Mouse (Mus musculus): ENCODE measurements around the gene Ggcx. TPM values are rescaled to one million over a fixed set of nuclear protein-coding genes. Genes with fewer than 3 reads are reported as not detected.

The Ggcx gene
- 10 to 100 TPM; 49.4 to 69.6 TPM for total RNA-seq (2021)
- long read RNA-seq, experiment 1, transcript Ggcx-201 (15 exons, 2,929 nt), result major isoform, 40 of 47 reads
- long read RNA-seq, experiment 1, partial matches to known transcripts, result 5 of 47 reads
- long read RNA-seq, experiment 1, other reads (novel, unspliced or antisense), result 2 of 47 reads
- long read RNA-seq, experiment 2, transcript Ggcx-201 (15 exons, 2,929 nt), result major isoform, 8 of 10 reads
- long read RNA-seq, experiment 2, partial matches to known transcripts, result 1 of 10 reads
- long read RNA-seq, experiment 2, other reads (novel, unspliced or antisense), result 1 of 10 reads

DNA sequence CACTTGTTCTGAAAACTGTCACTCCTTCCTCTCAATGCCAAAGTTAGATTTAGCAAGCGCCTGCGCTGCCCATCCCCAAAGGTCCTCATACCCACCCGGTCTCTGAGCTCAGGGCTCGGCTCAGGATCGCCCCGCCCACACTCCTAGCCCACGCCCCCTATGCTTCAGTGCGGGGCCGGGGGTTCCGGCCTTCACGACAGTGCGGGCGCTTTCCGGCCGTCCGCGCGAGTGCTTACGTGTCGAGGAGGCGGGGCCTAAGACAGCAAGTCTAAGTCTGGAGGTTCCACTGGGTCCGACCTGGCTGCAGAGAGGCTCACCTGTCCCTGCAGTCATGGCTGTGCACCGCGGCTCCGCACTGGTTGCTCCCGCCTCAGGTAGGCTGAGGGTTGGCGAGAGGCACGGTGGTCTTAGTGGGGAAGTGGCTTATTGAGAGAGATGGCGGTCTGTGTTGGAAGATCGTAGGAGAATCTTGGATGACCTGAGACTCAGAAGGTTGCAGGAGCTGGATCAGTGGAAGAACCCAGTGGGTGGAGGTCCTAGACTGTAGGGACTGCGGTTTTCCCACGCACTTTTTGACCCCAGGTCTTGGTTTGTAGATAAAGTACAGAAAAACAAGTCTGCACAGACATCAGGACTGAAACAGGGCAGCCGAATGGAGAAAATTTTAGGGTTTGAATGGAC is at the start of gene Ggcx:
Gene Ggcx (plus strand): TSS at position 233 of the 681 bp plus-strand sequence.
- peak; percentile 97 for DNase-seq

DNA sequence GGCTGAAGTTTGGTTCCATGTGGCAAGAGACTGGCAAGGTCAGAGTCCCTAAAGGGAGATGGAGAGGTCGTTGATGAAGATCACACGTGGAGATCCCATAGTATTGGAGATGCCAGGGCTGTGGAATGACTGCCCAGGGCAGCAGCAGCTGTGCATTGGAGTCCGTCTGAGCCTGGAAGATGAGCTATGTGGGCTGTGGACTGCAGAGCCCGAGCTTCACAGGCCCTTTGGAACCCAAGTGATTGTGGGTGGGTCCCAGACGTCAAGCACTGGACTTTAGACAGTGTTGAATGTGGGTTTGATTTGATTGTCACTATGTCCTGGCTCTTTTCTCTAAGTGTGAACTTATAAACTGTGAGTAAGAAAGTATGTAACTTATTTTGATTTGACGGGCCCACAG is 49.1 kb upstream of the Ggcx start:
- no peak for DNase-seq

DNA sequence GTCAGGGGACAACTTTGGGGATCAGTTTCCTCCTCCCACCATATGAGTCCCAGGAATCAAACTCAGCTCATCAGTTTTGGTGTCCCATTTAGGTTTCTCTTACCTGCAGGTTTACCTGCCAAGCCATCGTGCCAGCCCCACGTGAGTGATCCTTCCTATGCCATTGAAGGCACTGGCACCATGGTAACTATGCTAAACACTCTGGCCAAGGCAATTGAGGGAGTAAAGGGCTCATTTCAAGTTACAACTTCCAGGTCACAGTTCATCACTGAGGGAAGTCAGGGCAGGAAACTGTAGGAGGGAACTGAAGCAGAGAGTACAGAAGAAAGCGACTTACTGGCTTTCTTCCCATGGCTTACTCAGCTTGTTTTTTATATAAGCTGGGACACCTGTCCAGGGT is 47.8 kb upstream of the Ggcx start:
- no peak for DNase-seq

DNA sequence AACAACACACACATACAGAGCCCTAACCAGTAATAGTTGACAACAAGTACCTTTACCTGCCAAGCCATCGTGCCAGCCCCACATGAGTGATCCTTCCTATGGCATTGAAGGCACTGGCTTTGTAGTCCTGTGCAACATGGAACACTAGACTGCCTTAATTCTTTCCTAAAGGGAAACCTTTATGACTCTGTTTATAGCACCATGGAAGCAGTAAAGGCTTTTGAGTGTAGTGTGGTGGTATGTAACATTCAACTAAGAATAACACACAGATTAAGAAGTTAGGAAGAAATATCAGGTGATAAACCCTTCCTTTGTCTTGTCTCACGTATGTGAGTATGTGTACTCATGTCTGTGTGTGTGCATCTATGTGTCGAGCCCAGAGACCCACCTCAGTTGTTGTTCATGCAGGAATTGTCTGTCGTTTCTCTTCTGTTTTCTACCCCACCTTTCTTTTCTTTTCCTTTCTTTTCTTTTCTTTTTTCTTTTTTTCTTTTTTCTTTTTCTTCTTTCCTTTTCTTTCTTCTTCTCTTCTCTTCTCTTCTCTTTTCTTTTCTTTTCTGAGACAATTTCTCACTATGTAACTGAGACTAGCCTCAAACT is 47.2 kb upstream of the Ggcx start, which contains the start of gene Rnf181:
Gene Rnf181 (minus strand): TSS at position 113 of the 600 bp plus-strand sequence.
- no peak for DNase-seq

DNA sequence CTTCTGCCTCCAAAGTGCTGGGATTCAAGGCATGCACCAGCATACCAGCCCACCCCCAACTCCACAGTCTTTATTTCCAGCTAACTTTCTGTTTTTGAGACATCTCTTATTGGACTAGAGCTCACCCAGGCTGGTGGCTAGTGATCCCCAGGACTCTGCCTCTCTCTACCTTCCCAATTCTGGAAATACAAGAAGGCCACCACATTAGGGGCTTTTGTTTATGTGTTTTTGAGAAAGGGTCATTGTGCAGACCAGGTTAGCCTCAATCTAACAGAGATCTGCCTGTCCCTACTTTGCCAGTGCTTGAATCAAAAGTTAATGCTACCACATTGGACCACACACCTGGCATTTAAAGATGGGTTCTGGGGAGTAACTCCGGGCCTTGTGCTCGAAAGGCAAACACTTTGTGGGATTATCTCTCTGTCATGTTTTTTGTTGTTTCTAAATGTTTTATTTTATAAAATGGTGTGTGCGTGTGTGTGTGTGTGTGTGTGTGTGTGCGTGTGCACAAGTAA is 46.6 kb upstream of the Ggcx start:
- DNase-seq, result no peak

DNA sequence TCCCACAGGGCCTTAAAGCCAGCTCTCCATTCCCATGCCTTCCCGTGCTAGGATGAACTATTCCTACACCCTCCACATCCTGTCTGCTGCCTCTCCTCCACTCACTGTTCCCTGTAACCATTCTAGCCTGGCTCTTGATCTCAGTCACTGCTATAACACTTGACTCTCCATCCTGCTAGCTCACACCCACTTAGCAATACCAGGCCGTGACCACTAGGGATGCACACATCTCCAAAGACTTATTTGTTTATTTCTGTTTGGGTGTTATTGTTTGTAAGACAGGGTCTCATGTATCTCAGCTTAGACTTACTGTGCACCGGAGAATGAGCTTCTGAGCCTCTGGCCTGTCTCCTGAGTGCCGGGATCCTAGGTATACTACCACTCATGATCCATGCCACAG is 44.6 kb upstream of the Ggcx start:
- no peak for DNase-seq

DNA sequence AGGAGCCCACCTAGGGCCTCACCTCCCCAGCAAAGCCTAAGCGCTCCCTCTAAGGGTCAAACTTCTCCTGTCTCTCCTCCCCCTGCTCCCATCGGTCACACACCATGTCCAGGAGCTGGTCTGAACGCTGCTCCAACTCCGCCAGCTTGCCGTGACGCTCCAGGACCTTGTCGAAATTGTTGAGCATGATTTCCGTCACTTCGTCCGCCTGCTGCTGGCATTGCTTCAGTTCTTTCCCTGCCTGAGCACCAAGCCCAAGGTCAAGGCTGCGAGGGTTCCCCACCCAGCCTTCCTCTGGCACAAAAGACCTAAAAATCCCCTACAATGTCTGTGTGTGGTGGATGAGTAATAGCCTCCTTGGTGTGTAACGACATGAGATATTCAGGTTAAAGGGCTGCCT is 44.0 kb upstream of the Ggcx start:
- peak; percentile 84 for DNase-seq

DNA sequence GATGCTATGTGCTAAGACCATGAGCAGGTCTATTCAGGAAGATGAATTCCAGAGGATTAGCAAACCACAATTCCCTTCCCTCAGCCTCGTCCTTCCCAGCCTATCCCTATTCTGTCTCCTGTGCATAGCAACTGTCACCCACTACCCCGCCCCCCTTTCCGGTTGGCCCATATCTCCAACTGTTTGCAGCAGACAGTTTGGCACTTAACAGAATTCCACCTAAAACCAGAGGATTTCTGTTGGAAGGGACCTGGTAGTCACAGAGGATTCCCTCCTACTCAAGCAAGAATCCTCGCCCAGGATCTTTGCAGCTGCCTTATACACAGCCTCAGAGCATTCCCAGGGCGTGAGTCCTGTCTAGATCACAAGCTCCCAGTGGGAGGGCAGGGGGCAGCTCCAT is 43.0 kb upstream of the Ggcx start:
- peak in 1 of 2 experiments; percentile 71 for DNase-seq

DNA sequence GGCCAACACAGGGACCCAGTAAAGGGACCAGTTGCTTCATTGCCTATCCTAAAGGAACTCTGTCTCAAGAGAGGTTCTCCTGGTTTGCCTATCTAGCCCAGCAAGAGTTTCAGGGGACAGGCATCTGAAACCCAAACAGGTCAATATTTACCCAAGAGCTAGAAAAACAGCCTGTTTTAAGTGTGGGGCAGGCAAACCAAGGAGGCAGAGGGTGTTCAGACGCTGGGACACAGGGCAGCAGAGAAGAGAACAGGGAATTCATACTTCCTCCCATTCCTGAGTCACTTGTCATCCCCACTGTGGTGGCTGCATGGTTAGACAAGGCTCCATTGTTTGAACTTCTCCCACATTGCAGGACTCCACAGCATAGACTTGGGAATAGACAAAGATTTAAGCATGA is 42.5 kb upstream of the Ggcx start:
- no peak for DNase-seq

DNA sequence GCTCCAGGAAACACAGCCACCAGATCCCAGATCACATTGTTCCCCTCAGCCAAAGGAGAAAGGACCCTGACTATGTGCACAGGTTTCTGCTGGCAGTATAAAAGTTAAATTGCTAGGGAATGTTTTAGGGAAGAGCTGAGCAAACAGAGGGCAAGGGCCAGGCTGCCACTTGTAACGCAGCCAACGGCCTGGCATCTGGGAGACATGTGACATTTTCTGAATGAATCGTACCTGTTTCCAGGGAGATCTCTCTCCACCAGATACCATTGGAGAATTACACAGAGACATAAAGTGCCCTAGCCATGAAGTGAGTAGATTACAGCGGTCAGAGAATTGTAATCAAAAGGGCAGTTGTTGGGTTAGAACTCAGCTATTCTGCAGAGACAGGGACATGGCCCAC is 40.9 kb upstream of the Ggcx start:
- peak in 1 of 2 experiments; percentile 58 for DNase-seq

DNA sequence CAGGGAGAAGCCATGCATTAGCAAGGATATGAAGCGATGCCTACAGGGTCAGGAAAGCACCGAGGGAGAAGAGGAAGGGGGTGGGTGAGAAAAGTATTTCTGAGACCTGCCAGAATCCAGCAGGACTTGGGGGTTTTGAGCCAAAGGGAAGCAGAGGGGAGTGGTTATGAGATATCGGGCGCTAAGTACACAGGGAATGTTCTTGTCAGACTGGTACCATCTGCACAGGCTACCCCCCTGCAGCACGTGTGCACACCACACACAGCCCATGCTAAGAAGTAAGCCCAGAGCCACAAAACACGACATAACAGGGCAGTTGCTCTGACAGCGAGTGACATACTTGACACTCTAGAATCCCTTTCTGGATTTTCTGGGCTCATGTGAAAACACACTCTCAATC is 39.9 kb upstream of the Ggcx start:
- DNase-seq, result no peak

DNA sequence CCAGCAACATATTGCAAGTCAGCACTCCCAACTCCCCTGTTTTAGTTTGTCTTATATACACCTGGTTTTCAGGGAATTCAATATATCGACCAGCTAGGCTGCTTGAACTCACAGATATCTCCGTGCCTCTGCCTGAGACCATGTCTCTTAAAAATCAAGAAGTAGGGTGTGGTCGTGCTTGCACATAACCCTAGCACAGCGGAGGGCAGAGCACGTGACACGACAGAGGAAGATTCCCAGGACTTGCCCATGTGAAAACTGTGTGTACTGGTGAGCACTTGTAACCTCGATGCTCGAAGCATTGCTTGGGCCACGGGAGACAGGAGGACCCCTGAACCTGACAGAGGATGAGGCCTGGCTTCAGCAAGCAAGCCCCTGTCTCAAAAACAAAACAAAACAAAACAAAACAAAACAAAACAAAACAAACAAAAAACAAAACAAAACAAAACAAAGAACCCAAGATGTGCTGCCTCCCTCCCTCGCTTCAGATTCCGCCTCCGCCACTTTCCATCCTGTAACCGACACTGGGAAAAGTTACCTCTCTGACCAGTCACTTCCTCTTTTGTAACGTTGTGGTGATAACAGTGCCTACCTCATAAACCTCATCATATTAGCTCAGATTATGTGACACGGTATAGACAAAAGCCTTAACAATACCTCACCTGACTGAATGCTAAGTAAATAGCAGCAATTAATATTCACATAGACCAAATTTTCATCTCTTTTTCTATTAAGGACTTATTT is 39.1 kb upstream of the Ggcx start:
- no peak for DNase-seq

DNA sequence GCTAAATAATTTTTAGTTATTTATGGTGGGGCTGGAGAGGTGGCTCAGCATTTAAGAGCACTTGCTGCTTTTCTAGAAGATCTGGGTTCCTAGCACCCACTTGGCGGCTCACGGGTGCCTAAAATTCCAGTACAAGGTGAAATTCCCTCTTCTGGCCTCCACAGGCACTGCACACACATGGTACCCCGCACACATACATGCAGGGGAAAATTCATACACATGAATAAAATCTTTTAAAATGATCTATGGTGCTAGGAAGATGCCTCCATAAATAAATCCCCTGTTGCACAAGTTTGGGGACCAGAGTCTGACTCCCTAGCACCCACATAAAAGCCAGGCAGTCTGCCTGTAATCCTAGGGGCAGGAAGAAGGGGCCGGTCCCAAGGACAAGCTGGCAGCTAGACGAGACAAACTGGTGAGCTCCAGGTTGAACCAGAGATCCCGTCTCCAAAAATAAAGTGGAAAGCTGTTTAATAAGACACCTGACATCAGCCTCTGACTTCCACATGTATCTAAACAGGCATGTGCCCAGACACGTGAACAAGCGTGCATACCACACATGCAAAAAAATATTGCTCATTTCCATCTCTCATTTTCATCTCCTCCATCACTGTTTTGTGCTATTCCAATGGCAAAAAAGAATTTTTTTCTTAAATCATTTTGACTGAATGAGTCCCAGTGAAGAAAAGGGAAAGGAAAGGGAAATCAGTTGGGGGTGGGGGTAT is 35.4 kb upstream of the Ggcx start:
- no peak for DNase-seq

DNA sequence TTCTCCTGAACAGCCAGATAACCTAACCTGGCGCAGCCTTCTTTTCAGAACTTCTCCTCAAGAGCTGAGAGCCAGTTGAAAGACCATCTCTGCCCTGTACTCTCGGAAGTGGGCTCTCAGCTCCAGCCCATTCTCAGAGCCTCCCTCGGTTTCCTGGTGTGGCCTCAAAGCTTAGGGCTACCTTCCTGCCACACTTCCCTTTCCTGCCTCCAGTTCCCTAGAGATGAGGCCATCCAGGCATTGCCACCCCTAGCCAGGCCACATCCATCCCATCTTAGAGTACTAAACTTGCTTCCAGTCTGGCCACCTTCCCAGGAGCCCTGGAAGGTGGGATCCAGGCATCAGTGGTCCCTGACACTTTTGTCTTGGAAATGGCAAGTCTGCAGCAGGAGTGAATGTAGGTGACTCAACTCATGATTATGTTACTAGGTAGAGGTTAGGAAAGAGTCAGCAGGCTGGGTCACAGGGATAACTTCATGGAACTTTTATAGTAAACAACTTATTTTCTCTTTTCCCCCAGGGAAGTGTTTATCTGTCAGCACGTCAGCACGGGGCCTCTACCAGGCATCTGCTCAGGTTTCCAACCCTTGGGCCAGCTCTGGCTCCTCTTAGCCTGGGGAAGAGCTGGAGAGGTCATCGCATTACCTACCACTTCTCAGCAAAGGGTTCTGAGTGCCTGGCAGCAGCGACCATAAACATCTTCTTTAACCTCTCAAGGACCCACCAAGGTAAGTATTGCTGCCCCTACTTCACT is 34.6 kb upstream of the Ggcx start:
- DNase-seq, result no peak

DNA sequence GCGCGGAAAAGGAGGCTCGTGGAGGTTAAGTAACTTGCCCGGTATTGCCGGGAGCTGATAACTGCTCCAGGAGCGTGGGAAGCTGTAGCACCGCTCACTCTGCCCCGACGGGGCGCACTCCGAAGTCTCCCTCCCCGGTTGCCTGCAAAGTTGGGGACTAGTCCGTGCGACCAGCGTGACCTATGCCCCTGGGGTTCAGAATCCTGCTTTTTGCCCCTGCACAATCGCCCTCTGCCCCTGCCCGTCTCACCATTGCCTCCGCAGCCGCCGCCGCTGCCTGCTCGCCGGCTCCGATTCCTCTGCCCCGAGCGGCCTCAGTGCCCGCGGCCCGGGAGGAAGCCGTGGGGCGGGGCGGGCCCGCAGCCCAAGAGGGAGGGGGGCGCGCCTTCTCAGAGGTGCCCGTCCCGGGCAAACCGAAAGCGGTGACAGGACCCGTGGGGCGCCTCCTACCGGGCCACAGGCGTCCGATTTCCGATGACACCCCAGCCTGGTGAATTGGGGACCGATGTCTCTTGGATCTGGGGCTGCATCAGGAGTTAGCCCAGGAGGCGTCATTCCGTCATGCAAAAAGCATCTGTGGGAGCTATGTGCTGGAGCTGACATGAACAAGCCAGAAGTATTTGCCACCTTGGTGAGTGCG is 33.9 kb upstream of the Ggcx start, which contains the start of gene Vamp5:
Gene Vamp5 (minus strand): TSS at position 338 of the 640 bp plus-strand sequence.
- peak; percentile 90 to 95 for DNase-seq

DNA sequence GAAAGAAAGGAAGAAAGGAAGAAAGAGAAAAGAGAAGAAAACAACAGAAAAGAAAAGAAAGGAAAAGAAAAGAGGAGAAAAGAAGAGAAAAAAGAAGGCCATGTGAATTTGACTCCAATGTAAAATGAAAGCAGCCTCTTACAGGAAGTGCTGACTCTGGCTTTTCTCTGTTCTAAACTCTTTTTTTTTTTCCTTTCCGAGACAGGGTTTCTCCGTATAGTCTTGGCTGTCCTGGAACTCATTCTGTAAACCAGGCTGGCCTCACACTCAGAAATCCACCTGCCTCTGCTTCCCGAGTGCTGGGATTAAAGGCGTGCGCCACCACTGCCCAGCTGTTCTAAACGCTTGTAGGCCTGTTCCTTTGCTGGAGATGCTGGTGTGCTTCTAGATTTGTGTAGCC is 31.6 kb upstream of the Ggcx start:
- no peak for DNase-seq

DNA sequence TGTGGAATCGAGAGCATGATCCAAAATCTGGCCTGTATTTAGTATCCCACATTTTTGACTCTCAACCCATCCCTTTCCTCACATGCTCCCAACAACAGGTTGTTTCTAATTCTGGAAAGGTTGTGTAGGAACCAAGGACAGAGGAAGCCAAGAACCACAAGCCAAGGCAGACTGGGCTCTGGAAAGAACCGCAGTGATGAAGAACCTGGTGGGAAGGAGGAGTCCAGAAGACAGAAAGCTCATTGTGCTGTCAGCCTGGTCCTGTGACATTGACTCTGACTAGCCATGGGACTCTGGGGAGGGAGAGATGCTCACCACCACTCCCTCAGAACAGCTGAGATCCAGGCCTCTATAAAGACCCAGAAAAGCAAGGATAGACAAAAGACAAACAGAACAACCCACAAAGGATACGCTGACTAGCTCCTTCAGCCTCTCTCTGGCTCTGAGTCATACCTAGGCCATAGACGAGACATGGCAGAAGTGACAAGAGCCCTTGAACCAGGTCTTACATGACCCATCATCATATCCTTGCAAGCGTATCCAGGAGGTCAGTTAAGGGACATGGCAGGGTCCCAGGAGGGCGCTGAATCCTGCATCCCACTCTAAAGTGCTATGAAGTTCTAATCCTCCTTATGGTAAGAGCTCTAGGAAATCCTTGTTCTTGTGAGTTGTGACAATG is 30.8 kb upstream of the Ggcx start:
- DNase-seq, result no peak

DNA sequence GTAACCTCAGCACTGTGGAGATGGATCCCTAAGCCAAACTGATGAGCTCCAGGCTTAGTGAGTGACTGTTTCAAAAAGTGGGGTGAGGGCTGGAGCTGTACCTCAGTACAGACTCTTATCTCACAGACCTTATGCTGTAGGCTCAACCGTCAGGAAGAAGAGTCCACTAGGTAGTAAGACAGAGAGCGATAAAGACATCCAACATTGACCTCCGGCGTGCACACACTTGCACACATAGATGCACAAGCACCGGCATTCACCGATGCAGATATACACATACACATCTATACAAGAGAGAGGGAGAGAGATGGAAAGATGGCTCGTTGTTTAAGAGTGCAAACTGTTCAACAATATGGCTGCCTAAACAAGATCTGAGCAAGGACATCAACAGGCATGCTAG is 30.2 kb upstream of the Ggcx start:
- DNase-seq, result no peak

DNA sequence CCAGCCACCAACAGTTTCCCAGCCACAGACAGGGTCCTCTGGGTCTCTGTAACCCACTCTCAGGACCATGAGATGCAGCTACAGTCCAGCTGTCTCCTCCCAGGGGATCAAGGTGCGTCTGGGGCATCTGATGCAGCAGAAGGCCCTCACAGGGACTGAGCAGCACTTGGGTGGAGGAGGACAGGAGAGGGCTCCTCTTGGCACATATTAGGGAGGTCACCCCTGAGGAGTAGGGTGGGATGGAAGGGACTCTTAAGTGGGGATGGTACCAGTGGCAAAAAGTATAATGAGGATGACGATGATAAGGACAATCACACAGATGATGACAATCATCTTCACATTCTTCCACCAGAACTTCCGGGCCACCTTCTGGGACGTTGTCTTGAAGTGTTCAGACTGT is 28.9 kb upstream of the Ggcx start:
- DNase-seq, result no peak

DNA sequence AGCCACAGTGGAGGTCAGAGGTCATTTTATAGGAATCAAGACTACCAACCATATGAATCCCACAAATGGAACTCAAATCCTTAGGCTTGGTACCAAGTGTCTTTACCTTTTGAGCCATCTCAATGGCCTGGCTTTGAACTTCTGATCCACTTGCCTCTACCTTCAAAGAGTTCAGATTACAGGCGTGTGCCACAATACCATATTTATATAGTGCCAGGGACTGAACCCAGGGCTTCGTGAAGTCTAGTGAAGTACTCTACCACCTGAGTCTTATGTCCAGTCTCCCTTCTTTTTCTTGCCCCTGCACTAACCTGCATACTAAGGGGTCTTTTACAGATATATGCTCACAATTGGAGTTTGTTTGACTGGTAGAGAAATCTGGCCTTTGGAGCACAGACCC is 27.5 kb upstream of the Ggcx start:
- no peak for DNase-seq
